ENCODE assay signal across 9 mouse cellular contexts in the genomic region with DNA sequence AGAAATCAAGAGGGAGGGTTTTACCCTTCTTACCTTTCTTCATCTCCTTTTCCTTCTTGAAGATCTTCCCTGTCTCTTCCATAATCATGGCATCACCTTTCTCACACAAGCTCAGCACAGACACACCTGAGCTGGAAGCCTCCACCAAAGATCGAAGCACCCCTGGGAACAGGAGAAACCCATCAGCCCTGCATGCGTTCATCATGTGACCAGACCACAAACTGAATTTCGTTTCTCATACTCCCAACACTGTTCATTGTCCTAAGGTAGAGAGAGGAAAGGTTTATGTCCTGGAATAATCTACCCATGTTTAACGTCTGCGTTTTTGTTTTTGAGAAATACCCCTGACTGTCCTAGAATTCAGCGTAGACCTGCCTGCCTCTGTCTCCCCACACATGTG. TPM values are rescaled to one million over a fixed set of nuclear protein-coding genes. Genes with fewer than 3 reads are reported as not detected.
DNase-seq lines count a peak whose midpoint lies in the region; ATAC-seq and TF ChIP-seq lines count a peak whose summit lies in the region.
"Had no signal": no experiment of that assay in that cellular context is flagged by ENCODE, and none has a peak within 500 bp of the region (broad histone marks: within the 10 kb centered on the region; RNA-seq: fewer than 3 reads in every experiment).

No protein-coding gene starts in this region.

- H3K4me3 ChIP-seq in intestine, embryonic 15.5 days (replicated peaks): no peak overlapping the region; the same call in 1 of the 2 replicates
- H3K4me3 ChIP-seq in intestine, postnatal 0 days (ENCODE audit: low read depth, low read length): no peak overlapping the region
- peak overlapping the region; percentile 98 for H3K4me3 ChIP-seq in G1E (ENCODE audit: low read depth, low read length)
- peak overlapping the region; percentile 95 for H3K4me3 ChIP-seq in embryonic facial prominence, embryonic 13.5 days
- peak overlapping the region; percentile 5; the same call in 1 of the 2 replicates for H3K4me3 ChIP-seq in liver, postnatal 0 days (ENCODE audit: low read depth, low read length)

- 0 out of 2 replicates have a peak overlapping the region, but pooled peaks have one; percentile 17 for H3K9ac ChIP-seq in intestine, embryonic 15.5 days
- H3K9ac ChIP-seq in intestine, postnatal 0 days (ENCODE audit: low read depth, low read length): no peak overlapping the region
- peak overlapping the region; percentile 44 for H3K9ac ChIP-seq in embryonic facial prominence, embryonic 13.5 days
- peak overlapping the region; percentile 95; the same call in 1 of the 2 replicates for H3K9ac ChIP-seq in liver, postnatal 0 days (replicated peaks)

- no peak for ATAC-seq in intestine, embryonic 15.5 days
- ATAC-seq in intestine, postnatal 0 days: no peak
- no peak for ATAC-seq in G1E (ENCODE audit: extremely low read depth, insufficient number of reproducible peaks, low FRiP score, poor library complexity, severe bottlenecking)
- ATAC-seq in embryonic facial prominence, embryonic 13.5 days (ENCODE audit: insufficient number of reproducible peaks, insufficient read depth, low FRiP score, low TSS enrichment, low read depth): no peak
- ATAC-seq in liver, postnatal 0 days: no peak

- WGBS in intestine, embryonic 15.5 days: 82% methylated on average over 6 of the region's 6 CpGs
- WGBS in intestine, postnatal 0 days: 80% methylated on average over 6 of the region's 6 CpGs
- WGBS in embryonic facial prominence, embryonic 13.5 days: 90% methylated on average over 6 of the region's 6 CpGs
- WGBS in liver, postnatal 0 days (ENCODE audit: insufficient replicate concordance): 69% methylated on average over 6 of the region's 6 CpGs

- no peak for DNase-seq in G1E (ENCODE audit: low spot score)
- DNase-seq in liver, postnatal 0 days: no peak
- DNase-seq in layer of hippocampus, adult 18-20 months (ENCODE audit: low spot score in 2 of 2): no peak
- no peak for DNase-seq in gastrocnemius, adult 8-10 months (ENCODE audit: low spot score in 2 of 2)
- DNase-seq: gastrocnemius, postnatal 10 days; kidney, postnatal 10 days had no signal

- no peak for TF ChIP-seq CTCF in intestine, postnatal 0 days (IDR thresholded peaks at IDR 0.05; ENCODE audit: low read depth)
- TF ChIP-seq CTCF in G1E (IDR thresholded peaks at IDR 0.05; ENCODE audit: low read depth, low read length): no peak
- TF ChIP-seq CTCF in liver, postnatal 0 days (IDR thresholded peaks at IDR 0.05; ENCODE audit: low read depth): no peak

- no peaks in the 10 kb centered on the region for H3K27me3 ChIP-seq in intestine, embryonic 15.5 days (replicated peaks)
- H3K27me3 ChIP-seq in intestine, postnatal 0 days (replicated peaks; ENCODE audit: control insufficient read depth, insufficient read depth, low read length): no peaks in the 10 kb centered on the region
- no peaks in the 10 kb centered on the region; the same call in 1 of the 2 replicates for H3K27me3 ChIP-seq in G1E (ENCODE audit: insufficient read depth, low read length)
- H3K27me3 ChIP-seq in embryonic facial prominence, embryonic 13.5 days: no peaks in the 10 kb centered on the region
- H3K27me3 ChIP-seq in liver, postnatal 0 days (ENCODE audit: insufficient read depth, low read length): no peaks in the 10 kb centered on the region

- peak overlapping the region; percentile 88 for H3K4me2 ChIP-seq in intestine, embryonic 15.5 days (replicated peaks)
- H3K4me2 ChIP-seq in intestine, postnatal 0 days (replicated peaks; ENCODE audit: low read depth): no peak overlapping the region
- H3K4me2 ChIP-seq in embryonic facial prominence, embryonic 13.5 days: peak overlapping the region; percentile 92
- H3K4me2 ChIP-seq in liver, postnatal 0 days (ENCODE audit: low read depth, low read length): peak overlapping the region; percentile 95

- no peak overlapping the region for H3K27ac ChIP-seq in intestine, embryonic 15.5 days
- H3K27ac ChIP-seq in intestine, postnatal 0 days (ENCODE audit: low read depth, low read length): no peak overlapping the region
- no peak overlapping the region for H3K27ac ChIP-seq in embryonic facial prominence, embryonic 13.5 days
- no peak overlapping the region for H3K27ac ChIP-seq in liver, postnatal 0 days (ENCODE audit: low read depth)

- no peak for TF ChIP-seq EP300 in liver, postnatal 0 days (IDR thresholded peaks at IDR 0.05; ENCODE audit: low read depth)

- H3K36me3 ChIP-seq in intestine, embryonic 15.5 days: peaks cover 29% of the 10 kb centered on the region
- peaks cover 48% of the 10 kb centered on the region for H3K36me3 ChIP-seq in intestine, postnatal 0 days (ENCODE audit: control insufficient read depth, insufficient read depth)
- peaks cover 62% of the 10 kb centered on the region for H3K36me3 ChIP-seq in G1E (replicated peaks)
- peaks cover 54% of the 10 kb centered on the region for H3K36me3 ChIP-seq in embryonic facial prominence, embryonic 13.5 days
- H3K36me3 ChIP-seq in liver, postnatal 0 days (replicated peaks; ENCODE audit: insufficient read depth, low read length): peaks cover 44% of the 10 kb centered on the region

- H3K4me1 ChIP-seq in intestine, embryonic 15.5 days (replicated peaks): peaks cover 10% of the 10 kb centered on the region
- no peaks in the 10 kb centered on the region for H3K4me1 ChIP-seq in intestine, postnatal 0 days (replicated peaks; ENCODE audit: control insufficient read depth, insufficient read depth, low read length)
- H3K4me1 ChIP-seq in G1E (ENCODE audit: insufficient read depth, low read depth, low read length): peaks cover 37% of the 10 kb centered on the region
- H3K4me1 ChIP-seq in embryonic facial prominence, embryonic 13.5 days: peaks cover 21% of the 10 kb centered on the region
- peaks cover 14% of the 10 kb centered on the region; the same call in 1 of the 2 replicates for H3K4me1 ChIP-seq in liver, postnatal 0 days (ENCODE audit: insufficient read depth)

- H3K9me3 ChIP-seq in intestine, embryonic 15.5 days: no peaks in the 10 kb centered on the region
- no peaks in the 10 kb centered on the region for H3K9me3 ChIP-seq in intestine, postnatal 0 days (ENCODE audit: control insufficient read depth)
- H3K9me3 ChIP-seq in G1E (replicated peaks): no peaks in the 10 kb centered on the region
- no peaks in the 10 kb centered on the region for H3K9me3 ChIP-seq in embryonic facial prominence, embryonic 13.5 days
- H3K9me3 ChIP-seq in liver, postnatal 0 days (ENCODE audit: low read length): no peaks in the 10 kb centered on the region

RNA-seq across cellular contexts. Expression of a gene that starts 2.2 kb away (rescaled TPM):
- 205 and 210 TPM in 2 replicates for polyA plus RNA-seq in intestine, embryonic 15.5 days (2015; fragmentation: Nextera tagmentation; extraction: Ambion mirVana)
- 65.3 and 66.8 TPM in 2 replicates for polyA plus RNA-seq in intestine, postnatal 0 days (2015; fragmentation: Nextera tagmentation; extraction: Ambion mirVana)
- 692 and 813 TPM in 2 replicates for total RNA-seq in G1E (2014; fragmentation: Nextera tagmentation)
- 212 and 245 TPM in 2 replicates for total RNA-seq in G1E (2017)
- polyA plus RNA-seq in G1E (2012): 659 and 767 TPM in 2 replicates
- polyA plus RNA-seq in embryonic facial prominence, embryonic 13.5 days (2015; fragmentation: Nextera tagmentation; extraction: Ambion mirVana): 188 and 206 TPM in 2 replicates
- polyA plus RNA-seq in liver, postnatal 0 days (2015; fragmentation: Nextera tagmentation; extraction: Ambion mirVana): 81.9 and 85.1 TPM in 2 replicates
- total RNA-seq in layer of hippocampus, adult 18-20 months (2021): 10 to 100 TPM; 60.4 to 61.7 TPM
- 10 to 100 TPM; 29.0 to 39.9 (median 33.1) TPM for total RNA-seq in gastrocnemius, adult 8-10 months (2022)

RNA-seq across cellular contexts. Expression of a gene that starts 14.4 kb away (rescaled TPM):
- 3,667 and 3,915 TPM in 2 replicates for polyA plus RNA-seq in intestine, embryonic 15.5 days (2015; fragmentation: Nextera tagmentation; extraction: Ambion mirVana)
- 2,426 and 2,428 TPM in 2 replicates for polyA plus RNA-seq in intestine, postnatal 0 days (2015; fragmentation: Nextera tagmentation; extraction: Ambion mirVana)
- total RNA-seq in G1E (2014; fragmentation: Nextera tagmentation) (2,429 and 2,736 TPM in 2 replicates), G1E (2017) (5,596 and 6,924 TPM in 2 replicates)
- polyA plus RNA-seq in G1E (2012): 10,155 and 11,415 TPM in 2 replicates
- polyA plus RNA-seq in embryonic facial prominence, embryonic 13.5 days (2015; fragmentation: Nextera tagmentation; extraction: Ambion mirVana): 4,323 and 4,329 TPM in 2 replicates
- polyA plus RNA-seq in liver, postnatal 0 days (2015; fragmentation: Nextera tagmentation; extraction: Ambion mirVana): 2,058 and 2,065 TPM in 2 replicates
- 1,000 to 10,000 TPM; 1,532 to 1,582 TPM for total RNA-seq in layer of hippocampus, adult 18-20 months (2021)
- 1,000 to 10,000 TPM in 2 of 4 experiments, 100 to 1,000 TPM in 2; 907 to 1,327 (median 1,023) TPM for total RNA-seq in gastrocnemius, adult 8-10 months (2022)

RNA-seq across cellular contexts. Expression of a gene that starts 16.0 kb away (rescaled TPM):
- 14.5 and 15.2 TPM in 2 replicates for polyA plus RNA-seq in intestine, embryonic 15.5 days (2015; fragmentation: Nextera tagmentation; extraction: Ambion mirVana)
- polyA plus RNA-seq in intestine, postnatal 0 days (2015; fragmentation: Nextera tagmentation; extraction: Ambion mirVana): 10.0 and 10.4 TPM in 2 replicates
- total RNA-seq in G1E (2014; fragmentation: Nextera tagmentation) (7.2 and 9.2 TPM in 2 replicates), G1E (2017) (12.0 and 13.3 TPM in 2 replicates)
- 21.1 and 21.9 TPM in 2 replicates for polyA plus RNA-seq in G1E (2012)
- polyA plus RNA-seq in embryonic facial prominence, embryonic 13.5 days (2015; fragmentation: Nextera tagmentation; extraction: Ambion mirVana): 13.5 and 15.5 TPM in 2 replicates
- polyA plus RNA-seq in liver, postnatal 0 days (2015; fragmentation: Nextera tagmentation; extraction: Ambion mirVana): 5.0 and 5.4 TPM in 2 replicates
- 10 to 100 TPM; 13.6 to 15.6 TPM for total RNA-seq in layer of hippocampus, adult 18-20 months (2021)
- 1 to 10 TPM; 5.7 to 7.5 (median 6.7) TPM for total RNA-seq in gastrocnemius, adult 8-10 months (2022)

RNA-seq across cellular contexts. Expression of a gene that starts 25.9 kb away (rescaled TPM):
- 30.5 and 31.5 TPM in 2 replicates for polyA plus RNA-seq in intestine, embryonic 15.5 days (2015; fragmentation: Nextera tagmentation; extraction: Ambion mirVana)
- 22.3 and 23.8 TPM in 2 replicates for polyA plus RNA-seq in intestine, postnatal 0 days (2015; fragmentation: Nextera tagmentation; extraction: Ambion mirVana)
- total RNA-seq in G1E (2014; fragmentation: Nextera tagmentation): 2.0 and 2.2 TPM in 2 replicates
- total RNA-seq in G1E (2017): 0.35 and 0.49 TPM in 2 replicates
- polyA plus RNA-seq in G1E (2012): 0.15 and 0.17 TPM in 2 replicates
- polyA plus RNA-seq in embryonic facial prominence, embryonic 13.5 days (2015; fragmentation: Nextera tagmentation; extraction: Ambion mirVana): 14.8 and 16.1 TPM in 2 replicates
- polyA plus RNA-seq in liver, postnatal 0 days (2015; fragmentation: Nextera tagmentation; extraction: Ambion mirVana): 7.3 and 7.8 TPM in 2 replicates
- 1 to 10 TPM; 7.1 to 7.5 TPM for total RNA-seq in layer of hippocampus, adult 18-20 months (2021)
- total RNA-seq in gastrocnemius, adult 8-10 months (2022): 1 to 10 TPM; 2.1 to 2.7 (median 2.2) TPM

RNA-seq across cellular contexts. Expression of a gene that starts 37.9 kb away (rescaled TPM):
- 28.4 and 29.3 TPM in 2 replicates for polyA plus RNA-seq in intestine, embryonic 15.5 days (2015; fragmentation: Nextera tagmentation; extraction: Ambion mirVana)
- 11.7 and 12.5 TPM in 2 replicates for polyA plus RNA-seq in intestine, postnatal 0 days (2015; fragmentation: Nextera tagmentation; extraction: Ambion mirVana)
- total RNA-seq in G1E (2014; fragmentation: Nextera tagmentation) (31.8 and 36.0 TPM in 2 replicates), G1E (2017) (98.1 and 107 TPM in 2 replicates)
- polyA plus RNA-seq in G1E (2012): 72.2 and 80.2 TPM in 2 replicates
- polyA plus RNA-seq in embryonic facial prominence, embryonic 13.5 days (2015; fragmentation: Nextera tagmentation; extraction: Ambion mirVana): 21.4 and 23.1 TPM in 2 replicates
- 6.6 and 7.6 TPM in 2 replicates for polyA plus RNA-seq in liver, postnatal 0 days (2015; fragmentation: Nextera tagmentation; extraction: Ambion mirVana)
- 1 to 10 TPM; 6.2 to 6.3 TPM for total RNA-seq in layer of hippocampus, adult 18-20 months (2021)
- total RNA-seq in gastrocnemius, adult 8-10 months (2022): 10 to 100 TPM; 10.4 to 13.5 (median 13.4) TPM

Comparison
In these comparisons a context has a peak if more than half of its experiments do, and no peak if none do; other contexts are left out.
1. H3K4me3 ChIP-seq: peak in G1E (single experiment), embryonic facial prominence, embryonic 13.5 days (single experiment) and liver, postnatal 0 days (single experiment); none in intestine, embryonic 15.5 days (single experiment) and intestine, postnatal 0 days (single experiment).